Mouse (Mus musculus): Measurements from ENCODE around the gene Ptk7. TPM values are rescaled to one million over a fixed set of nuclear protein-coding genes. Genes with fewer than 3 reads are reported as not detected.

The Ptk7 gene
- polyA plus RNA-seq, 1 experiment from 2014 or later, result 16.0 TPM

DNA sequence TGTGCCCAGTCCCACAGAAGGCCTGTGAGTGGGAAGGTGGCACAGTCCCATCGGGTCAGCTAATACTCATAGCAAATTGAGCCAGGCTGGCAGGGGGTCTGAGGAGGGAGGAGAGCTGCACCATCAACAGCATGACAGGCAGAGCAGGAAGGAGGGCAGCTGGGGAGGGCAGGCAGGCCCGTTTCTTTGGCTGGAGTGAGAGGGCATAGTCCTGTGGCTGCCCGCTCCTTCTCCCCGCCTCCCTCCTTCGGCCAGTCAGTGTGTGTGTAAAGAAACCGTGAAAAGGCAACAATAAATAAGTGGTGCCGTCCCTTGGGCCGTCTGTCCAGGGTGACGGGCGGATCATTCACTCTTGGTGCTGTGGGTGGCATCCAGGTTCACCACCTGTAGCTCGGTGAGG is 80.6 kb downstream of the Ptk7 start:
- ATAC-seq (ENCODE audit: low FRiP score) (no peak), DNase-seq (ENCODE audit: low spot score) (no peak)
- Histone ChIP-seq H3K36me3 (ENCODE audit: control insufficient read depth, insufficient read depth, low read length) (peaks cover 14% of the 10 kb centered on the region; the same call in 1 of the 2 replicates), H3K9ac (ENCODE audit: low read depth, low read length) (no peak overlapping the region), H3K4me3 (ENCODE audit: low read depth, low read length) (no peak overlapping the region), H3K27me3 (ENCODE audit: control insufficient read depth, insufficient read depth, low read length) (peaks cover 5% of the 10 kb centered on the region; the same call in 1 of the 2 replicates), H3K4me2 (replicated peaks; ENCODE audit: low read depth, low read length) (no peak overlapping the region), H3K27ac (ENCODE audit: low read depth, low read length) (no peak overlapping the region), H3K4me1 (replicated peaks; ENCODE audit: control insufficient read depth, insufficient read depth, low read length) (peaks cover 13% of the 10 kb centered on the region), H3K9me3 (ENCODE audit: control insufficient read depth, low read length) (no peaks in the 10 kb centered on the region)
- 51% methylated on average over 11 of the region's 11 CpGs for WGBS

DNA sequence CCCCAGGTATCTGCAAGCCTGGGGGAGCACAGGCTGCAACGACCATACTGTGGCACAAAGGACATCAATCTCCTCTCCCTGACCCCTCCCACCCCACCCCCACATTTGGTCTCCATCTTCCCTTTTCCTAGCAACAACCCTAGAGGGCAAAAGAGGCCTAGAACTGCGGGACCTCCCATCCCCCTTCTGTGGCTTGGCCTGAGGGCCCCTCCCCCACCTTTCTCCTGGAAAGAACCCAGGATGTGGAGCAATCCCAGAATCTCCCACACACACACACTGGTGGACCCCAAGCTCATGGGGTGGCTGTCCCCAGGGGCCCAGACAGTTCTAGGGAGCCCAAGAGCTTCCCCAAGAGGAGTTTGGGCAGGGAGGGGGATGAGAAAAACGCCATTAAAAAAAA is 81.4 kb downstream of the Ptk7 start:
- H3K27me3 ChIP-seq (ENCODE audit: control insufficient read depth, insufficient read depth, low read length), result peaks cover 5% of the 10 kb centered on the region; the same call in 1 of the 2 replicates
- ATAC-seq (ENCODE audit: low FRiP score) (no peak), DNase-seq (ENCODE audit: low spot score) (no peak)
- no peak overlapping the region for H3K9ac ChIP-seq (ENCODE audit: low read depth, low read length)
- no peaks in the 10 kb centered on the region for H3K9me3 ChIP-seq (ENCODE audit: control insufficient read depth, low read length)
- 19% methylated on average over 3 of the region's 3 CpGs for WGBS
- H3K4me1 ChIP-seq (replicated peaks; ENCODE audit: control insufficient read depth, insufficient read depth, low read length), result peaks cover 5% of the 10 kb centered on the region
- no peak overlapping the region for H3K27ac ChIP-seq (ENCODE audit: low read depth, low read length)
- H3K4me3 ChIP-seq (ENCODE audit: low read depth, low read length), result no peak overlapping the region
- H3K36me3 ChIP-seq (ENCODE audit: control insufficient read depth, insufficient read depth, low read length), result peaks cover 14% of the 10 kb centered on the region; the same call in 1 of the 2 replicates
- no peak overlapping the region for H3K4me2 ChIP-seq (replicated peaks; ENCODE audit: low read depth, low read length)

DNA sequence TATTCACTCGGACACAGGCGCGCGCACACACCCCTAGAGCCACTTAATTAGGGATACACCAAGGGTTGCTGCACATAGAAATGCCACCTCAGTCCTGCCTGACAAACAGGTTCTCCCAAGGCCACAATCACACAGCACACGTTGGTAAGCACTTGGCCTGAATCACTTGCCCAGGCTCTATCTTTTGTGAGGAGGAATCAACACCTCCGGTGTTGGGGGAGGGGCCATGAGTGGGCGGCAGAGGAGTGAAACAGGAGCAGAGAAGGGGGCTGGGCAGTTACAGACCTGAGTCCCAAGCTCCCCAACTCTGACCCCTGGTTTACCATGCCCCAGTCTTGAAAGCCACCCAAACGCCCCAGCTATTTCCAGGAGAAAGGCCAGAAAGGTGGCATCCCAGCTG is 82.3 kb downstream of the Ptk7 start:
- Histone ChIP-seq H3K9ac (ENCODE audit: low read depth, low read length) (no peak overlapping the region; the same call in 1 of the 2 replicates), H3K27ac (ENCODE audit: low read depth, low read length) (no peak overlapping the region), H3K27me3 (ENCODE audit: control insufficient read depth, insufficient read depth, low read length) (peaks cover 5% of the 10 kb centered on the region; the same call in 1 of the 2 replicates), H3K9me3 (ENCODE audit: control insufficient read depth, low read length) (no peaks in the 10 kb centered on the region), H3K36me3 (ENCODE audit: control insufficient read depth, insufficient read depth, low read length) (peaks cover 14% of the 10 kb centered on the region; the same call in 1 of the 2 replicates), H3K4me1 (replicated peaks; ENCODE audit: control insufficient read depth, insufficient read depth, low read length) (peaks cover 5% of the 10 kb centered on the region; the same call in 1 of the 2 replicates), H3K4me3 (ENCODE audit: low read depth, low read length) (no peak overlapping the region), H3K4me2 (replicated peaks; ENCODE audit: low read depth, low read length) (no peak overlapping the region)
- DNase-seq (ENCODE audit: low spot score) (peak; percentile 39), ATAC-seq (ENCODE audit: low FRiP score) (no peak)
- WGBS, result 13% methylated on average over 8 of the region's 8 CpGs

DNA sequence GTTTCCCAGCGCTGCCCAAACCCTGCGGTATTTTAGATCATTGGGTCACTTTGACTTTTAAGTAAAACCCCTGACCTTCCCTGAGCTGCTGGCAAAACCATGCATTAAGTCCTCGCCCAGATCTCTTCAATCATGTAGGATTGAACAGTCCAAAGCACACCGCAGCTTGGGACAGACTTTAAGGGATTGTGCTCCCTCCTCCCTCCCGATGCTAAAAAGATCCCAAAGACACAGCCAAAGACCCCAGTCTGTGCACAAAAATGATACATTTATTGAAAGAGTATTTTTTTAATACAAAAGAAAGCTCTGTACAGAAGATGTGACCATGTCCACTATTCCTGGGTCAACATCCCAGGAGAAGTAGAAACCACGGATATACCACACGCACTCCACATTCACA is 82.7 kb downstream of the Ptk7 start:
- H3K36me3 ChIP-seq (ENCODE audit: control insufficient read depth, insufficient read depth, low read length), result peaks cover 14% of the 10 kb centered on the region; the same call in 1 of the 2 replicates
- H3K4me2 ChIP-seq (replicated peaks; ENCODE audit: low read depth, low read length), result peak overlapping the region; percentile 89
- ATAC-seq (ENCODE audit: low FRiP score) (no peak), DNase-seq (ENCODE audit: low spot score) (no peak)
- WGBS, result 10% methylated on average over 7 of the region's 7 CpGs
- H3K9me3 ChIP-seq (ENCODE audit: control insufficient read depth, low read length), result no peaks in the 10 kb centered on the region
- peak overlapping the region; percentile 82 for H3K9ac ChIP-seq (ENCODE audit: low read depth, low read length)
- H3K27me3 ChIP-seq (ENCODE audit: control insufficient read depth, insufficient read depth, low read length), result peaks cover 5% of the 10 kb centered on the region; the same call in 1 of the 2 replicates
- H3K4me3 ChIP-seq (ENCODE audit: low read depth, low read length), result peak overlapping the region; percentile 62
- H3K4me1 ChIP-seq (replicated peaks; ENCODE audit: control insufficient read depth, insufficient read depth, low read length), result peaks cover 5% of the 10 kb centered on the region; the same call in 1 of the 2 replicates
- no peak overlapping the region for H3K27ac ChIP-seq (ENCODE audit: low read depth, low read length)

DNA sequence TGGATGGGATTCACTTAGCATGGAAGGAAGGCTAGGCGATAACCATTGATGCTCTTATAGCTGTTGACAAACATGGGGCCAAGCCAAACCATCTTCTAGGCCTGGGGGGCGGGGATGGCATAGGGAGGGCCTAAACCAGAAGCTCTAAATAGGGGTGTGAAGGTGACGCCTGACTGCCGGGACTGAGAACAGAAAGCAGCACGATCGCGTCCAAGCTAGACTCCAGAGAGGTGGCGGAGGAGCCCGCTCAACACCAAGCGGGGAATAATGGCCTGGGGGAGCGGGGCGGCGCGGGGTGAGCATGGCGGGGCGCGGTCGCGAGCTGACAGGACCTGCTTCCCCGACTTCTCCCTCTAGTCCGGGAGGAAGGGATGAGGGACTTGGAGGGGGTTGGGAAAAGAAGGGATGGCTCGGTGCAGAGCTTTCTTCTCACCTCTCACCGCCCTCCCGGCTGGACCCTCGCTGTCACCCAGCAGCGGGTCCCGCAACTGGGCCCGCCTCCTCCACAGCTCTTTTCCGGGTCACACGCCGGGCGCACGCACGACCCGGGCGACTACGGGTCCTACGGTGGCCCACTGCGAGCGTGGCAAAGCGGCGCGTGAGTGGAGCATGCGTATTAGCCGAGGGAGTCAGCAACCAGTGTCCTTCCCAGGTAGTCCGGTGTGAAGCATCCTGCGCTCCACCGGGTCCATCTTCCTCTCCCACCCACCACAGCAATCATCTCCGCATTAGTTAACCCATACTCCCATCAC is 83.3 kb downstream of the Ptk7 start, which contains the start of gene Cul9:
TSS of gene Cul9 (minus strand) at position 576 of the 752 bp plus-strand sequence.
- Histone ChIP-seq H3K4me1 (replicated peaks; ENCODE audit: control insufficient read depth, insufficient read depth, low read length) (peaks cover 5% of the 10 kb centered on the region; the same call in 1 of the 2 replicates), H3K9me3 (ENCODE audit: control insufficient read depth, low read length) (no peaks in the 10 kb centered on the region), H3K27ac (ENCODE audit: low read depth, low read length) (no peak within 1 kb of the TSS), H3K4me3 (ENCODE audit: low read depth, low read length) (peak within 1 kb of the TSS; percentile 62), H3K4me2 (replicated peaks; ENCODE audit: low read depth, low read length) (peak within 1 kb of the TSS; percentile 89), H3K36me3 (ENCODE audit: control insufficient read depth, insufficient read depth, low read length) (0 out of 2 replicates have a peak, but pooled peaks cover 9% of the 10 kb centered on the region), H3K9ac (ENCODE audit: low read depth, low read length) (peak within 1 kb of the TSS; percentile 82), H3K27me3 (ENCODE audit: control insufficient read depth, insufficient read depth, low read length) (peaks cover 5% of the 10 kb centered on the region; the same call in 1 of the 2 replicates)
- WGBS, result 2% methylated on average over 42 of the region's 49 CpGs
- ATAC-seq (ENCODE audit: low FRiP score) (peak; percentile 81), DNase-seq (ENCODE audit: low spot score) (peak; percentile 76)

DNA sequence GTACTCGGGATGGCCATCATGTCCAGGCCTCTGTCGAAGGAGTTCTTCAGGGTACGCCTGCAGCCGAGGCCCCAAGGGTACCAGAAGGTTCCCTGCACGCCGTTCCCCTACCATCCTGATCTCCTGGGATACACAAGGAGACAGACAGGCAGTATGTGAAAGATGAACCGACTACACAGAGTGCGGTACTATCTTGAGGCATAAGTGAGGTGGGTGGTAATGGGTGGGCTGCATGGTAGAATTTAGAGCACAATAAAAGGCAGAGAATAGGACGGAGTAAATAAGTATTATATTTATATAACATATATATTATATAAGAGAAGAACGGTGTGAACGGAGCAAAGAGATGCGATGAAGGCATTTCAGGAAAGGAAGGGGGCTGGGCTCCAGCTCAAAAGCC is 85.6 kb downstream of the Ptk7 start:
- Histone ChIP-seq H3K27ac (ENCODE audit: low read depth, low read length) (no peak overlapping the region), H3K4me2 (replicated peaks; ENCODE audit: low read depth, low read length) (no peak overlapping the region), H3K36me3 (ENCODE audit: control insufficient read depth, insufficient read depth, low read length) (no peaks in the 10 kb centered on the region), H3K9me3 (ENCODE audit: control insufficient read depth, low read length) (no peaks in the 10 kb centered on the region), H3K27me3 (ENCODE audit: control insufficient read depth, insufficient read depth, low read length) (peaks cover 5% of the 10 kb centered on the region; the same call in 1 of the 2 replicates), H3K4me3 (ENCODE audit: low read depth, low read length) (no peak overlapping the region), H3K4me1 (replicated peaks; ENCODE audit: control insufficient read depth, insufficient read depth, low read length) (peaks cover 5% of the 10 kb centered on the region; the same call in 1 of the 2 replicates), H3K9ac (ENCODE audit: low read depth, low read length) (no peak overlapping the region)
- 90% methylated on average over 12 of the region's 12 CpGs for WGBS
- ATAC-seq (ENCODE audit: low FRiP score) (no peak), DNase-seq (ENCODE audit: low spot score) (no peak)

DNA sequence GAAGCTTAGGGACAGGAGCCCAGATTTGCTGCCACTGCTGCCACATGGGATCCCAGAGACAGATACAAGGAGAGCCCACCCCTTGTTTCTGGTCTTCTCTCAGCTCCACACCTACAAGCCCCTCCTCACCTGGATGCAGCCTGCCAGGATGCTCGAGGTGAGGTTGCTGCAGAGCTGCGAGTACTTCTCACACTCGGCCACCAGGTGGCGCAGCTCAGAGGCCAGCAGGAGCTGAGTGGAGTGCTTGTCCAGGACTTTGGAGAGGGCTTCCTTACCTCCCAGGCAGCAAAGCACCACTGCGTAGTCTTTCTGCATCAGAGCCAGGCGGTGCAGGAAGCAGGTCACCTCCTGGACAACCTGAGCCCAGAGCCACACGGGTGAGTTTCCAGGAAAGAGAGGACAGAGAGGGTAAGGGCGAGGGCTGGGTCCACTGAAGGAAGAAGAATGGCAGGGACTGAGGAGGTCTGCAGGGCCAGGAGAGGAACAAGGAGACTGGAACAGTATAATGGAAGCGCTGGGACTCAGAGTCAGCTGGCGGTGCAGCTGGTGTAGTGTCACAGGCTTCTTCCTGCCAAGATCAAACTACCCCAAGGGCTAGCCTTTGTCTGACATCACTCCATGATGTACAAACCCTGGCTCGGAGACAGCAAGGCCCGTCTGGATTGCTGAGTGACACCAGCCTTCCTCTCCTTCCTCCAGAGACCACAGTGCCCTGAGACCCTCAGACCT is 103.6 kb downstream of the Ptk7 start:
- Histone ChIP-seq H3K27ac (ENCODE audit: low read depth, low read length) (no peak overlapping the region), H3K9me3 (ENCODE audit: control insufficient read depth, low read length) (no peaks in the 10 kb centered on the region), H3K9ac (ENCODE audit: low read depth, low read length) (no peak overlapping the region), H3K4me3 (ENCODE audit: low read depth, low read length) (no peak overlapping the region), H3K27me3 (ENCODE audit: control insufficient read depth, insufficient read depth, low read length) (no peaks in the 10 kb centered on the region), H3K4me1 (replicated peaks; ENCODE audit: control insufficient read depth, insufficient read depth, low read length) (no peaks in the 10 kb centered on the region), H3K4me2 (replicated peaks; ENCODE audit: low read depth, low read length) (no peak overlapping the region), H3K36me3 (ENCODE audit: control insufficient read depth, insufficient read depth, low read length) (no peaks in the 10 kb centered on the region)
- ATAC-seq (ENCODE audit: low FRiP score) (no peak), DNase-seq (ENCODE audit: low spot score) (peak; percentile 88)
- WGBS, result 37% methylated on average over 12 of the region's 12 CpGs

DNA sequence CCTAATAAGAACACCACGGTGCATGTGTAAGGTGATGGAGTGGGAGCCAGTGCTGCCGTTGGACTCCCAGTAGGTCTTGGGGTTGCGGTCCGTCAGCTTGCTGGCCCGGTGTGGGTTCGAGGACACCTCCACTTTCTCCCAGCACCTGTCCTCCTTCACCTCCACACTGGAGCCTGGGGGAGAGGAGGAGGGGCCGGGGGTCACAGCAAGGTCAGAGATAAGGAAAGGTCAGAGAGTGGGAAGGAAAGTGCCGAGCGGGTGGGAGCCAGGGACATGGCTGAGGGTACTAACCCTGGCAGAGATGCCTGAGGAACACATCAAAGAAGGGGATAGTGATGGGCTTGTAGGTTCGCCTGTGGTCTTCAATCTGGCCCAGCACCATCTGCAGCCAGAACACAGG is 104.2 kb downstream of the Ptk7 start:
- no peaks in the 10 kb centered on the region for H3K36me3 ChIP-seq (ENCODE audit: control insufficient read depth, insufficient read depth, low read length)
- H3K9ac ChIP-seq (ENCODE audit: low read depth, low read length), result no peak overlapping the region
- H3K27me3 ChIP-seq (ENCODE audit: control insufficient read depth, insufficient read depth, low read length), result no peaks in the 10 kb centered on the region; the same call in 1 of the 2 replicates
- no peak overlapping the region for H3K4me3 ChIP-seq (ENCODE audit: low read depth, low read length)
- H3K27ac ChIP-seq (ENCODE audit: low read depth, low read length), result no peak overlapping the region
- H3K9me3 ChIP-seq (ENCODE audit: control insufficient read depth, low read length), result no peaks in the 10 kb centered on the region
- WGBS, result 86% methylated on average over 10 of the region's 10 CpGs
- H3K4me2 ChIP-seq (replicated peaks; ENCODE audit: low read depth, low read length), result no peak overlapping the region
- no peaks in the 10 kb centered on the region for H3K4me1 ChIP-seq (replicated peaks; ENCODE audit: control insufficient read depth, insufficient read depth, low read length)
- ATAC-seq (ENCODE audit: low FRiP score) (no peak), DNase-seq (ENCODE audit: low spot score) (no peak)
